8 mouse cellular contexts compared by ENCODE assay signal in the genomic region with DNA sequence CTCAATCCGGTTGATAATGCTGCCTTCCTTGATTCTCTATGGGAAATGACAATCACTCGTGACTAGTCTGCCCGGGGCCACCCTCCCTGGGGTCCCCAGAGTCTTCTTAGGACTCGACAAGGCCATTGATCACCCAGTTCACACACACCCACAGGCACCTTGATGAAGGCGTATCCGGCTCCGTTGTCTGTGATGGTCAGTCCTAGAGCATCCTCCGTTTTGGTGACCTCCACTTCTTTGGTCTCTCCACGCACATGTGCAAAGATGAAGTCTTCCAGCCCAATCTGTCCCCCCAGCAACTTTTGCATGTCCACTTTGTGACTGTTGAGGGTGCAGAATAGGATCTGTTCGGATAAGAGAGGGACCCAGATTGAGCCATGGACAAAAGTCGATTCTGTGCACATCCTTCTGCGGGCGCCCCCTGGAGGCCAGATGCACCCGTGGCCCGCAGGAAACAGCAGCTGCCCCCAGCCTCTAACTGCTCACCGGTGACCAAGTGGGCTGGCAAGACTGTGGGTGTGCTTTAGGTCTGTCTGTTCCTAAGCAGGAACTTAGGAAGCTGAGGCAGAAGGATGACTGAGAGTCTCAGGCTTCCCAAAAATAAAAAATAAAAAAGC. TPM values are rescaled to one million over a fixed set of nuclear protein-coding genes. Genes with fewer than 3 reads are reported as not detected.
DNase-seq lines count a peak whose midpoint lies in the region; ATAC-seq and TF ChIP-seq lines count a peak whose summit lies in the region.

No protein-coding gene starts in this region.

- H3K9ac ChIP-seq in midbrain, embryonic 14.5 days (replicated peaks; ENCODE audit: low read length), result no peak overlapping the region
- H3K9ac ChIP-seq in midbrain, embryonic 13.5 days (replicated peaks), result no peak overlapping the region
- no peak overlapping the region for H3K9ac ChIP-seq in stomach, postnatal 0 days (ENCODE audit: low read length)

- no peak for TF ChIP-seq EP300 in stomach, postnatal 0 days (optimal IDR thresholded peaks at IDR 0.05)

- ATAC-seq in cerebellum, adult (ENCODE audit: insufficient number of reproducible peaks, low FRiP score, low TSS enrichment), result no peak
- no peak for ATAC-seq in midbrain, embryonic 14.5 days (ENCODE audit: low FRiP score, low TSS enrichment)
- ATAC-seq in midbrain, embryonic 13.5 days, result no peak
- peak; percentile 49; the same call in 1 of the 2 replicates for ATAC-seq in granulocyte monocyte progenitor cell, adult 5-6 weeks (replicated peaks; ENCODE audit: poor library complexity, severe bottlenecking)
- no peak for ATAC-seq in stomach, postnatal 0 days (ENCODE audit: low FRiP score, low TSS enrichment)

- peaks cover 46% of the 10 kb centered on the region for H3K27me3 ChIP-seq in midbrain, embryonic 14.5 days (ENCODE audit: control insufficient read depth, insufficient read depth, low read length)
- peaks cover 73% of the 10 kb centered on the region for H3K27me3 ChIP-seq in midbrain, embryonic 13.5 days
- 0 out of 2 replicates have a peak, but pooled peaks cover 3% of the 10 kb centered on the region for H3K27me3 ChIP-seq in stomach, postnatal 0 days (ENCODE audit: control insufficient read depth, insufficient read depth, low read length)

- no peak overlapping the region for H3K27ac ChIP-seq in midbrain, embryonic 14.5 days (replicated peaks; ENCODE audit: low read depth, low read length)
- H3K27ac ChIP-seq in midbrain, embryonic 13.5 days, result no peak overlapping the region
- H3K27ac ChIP-seq in stomach, postnatal 0 days (replicated peaks), result no peak overlapping the region

- H3K36me3 ChIP-seq in midbrain, embryonic 14.5 days (ENCODE audit: control insufficient read depth, insufficient read depth, low read length), result no peaks in the 10 kb centered on the region
- no peaks in the 10 kb centered on the region for H3K36me3 ChIP-seq in midbrain, embryonic 13.5 days
- H3K36me3 ChIP-seq in stomach, postnatal 0 days (ENCODE audit: control insufficient read depth, insufficient read depth, low read length), result no peaks in the 10 kb centered on the region

- TF ChIP-seq POLR2A in lung, adult 2 months (IDR thresholded peaks at IDR 0.05; ENCODE audit: borderline replicate concordance, extremely low read depth, low read depth, low read length), result no peak

- H3K4me3 ChIP-seq in midbrain, embryonic 14.5 days (replicated peaks; ENCODE audit: low read depth, low read length), result no peak overlapping the region
- no peak overlapping the region for H3K4me3 ChIP-seq in midbrain, embryonic 13.5 days (replicated peaks)
- no peak overlapping the region for H3K4me3 ChIP-seq in lung, adult 2 months (replicated peaks; ENCODE audit: extremely low read depth, low read depth, low read length)
- no peak overlapping the region for H3K4me3 ChIP-seq in stomach, postnatal 0 days (ENCODE audit: low read depth, low read length)

- no peak overlapping the region for H3K4me2 ChIP-seq in midbrain, embryonic 14.5 days (ENCODE audit: low read length)
- H3K4me2 ChIP-seq in midbrain, embryonic 13.5 days (replicated peaks), result no peak overlapping the region
- no peak overlapping the region for H3K4me2 ChIP-seq in stomach, postnatal 0 days (replicated peaks; ENCODE audit: low read depth)

- 37% methylated on average over 16 of the region's 16 CpGs for WGBS in midbrain, embryonic 14.5 days
- WGBS in midbrain, embryonic 13.5 days, result 31% methylated on average over 16 of the region's 16 CpGs
- 36% methylated on average over 16 of the region's 16 CpGs for WGBS in lung, adult 2 months
- WGBS in stomach, postnatal 0 days, result 40% methylated on average over 16 of the region's 16 CpGs

- peak; percentile 54 for DNase-seq in cerebellum, adult 11 months
- peak; percentile 78 for DNase-seq in midbrain, embryonic 14.5 days
- peak; percentile 56 for DNase-seq in brain, adult 2 months (ENCODE audit: low read depth, low spot score)
- peak; percentile 77 for DNase-seq in lung, adult 2 months
- peak; percentile 74 for DNase-seq in stomach, postnatal 0 days (ENCODE audit: low spot score)

- no peaks in the 10 kb centered on the region for H3K9me3 ChIP-seq in midbrain, embryonic 14.5 days (ENCODE audit: control insufficient read depth, low read length)
- H3K9me3 ChIP-seq in midbrain, embryonic 13.5 days, result no peaks in the 10 kb centered on the region
- no peaks in the 10 kb centered on the region for H3K9me3 ChIP-seq in stomach, postnatal 0 days (ENCODE audit: control insufficient read depth, low read length)

- 0 out of 2 replicates have a peak, but pooled peaks cover 3% of the 10 kb centered on the region for H3K4me1 ChIP-seq in midbrain, embryonic 14.5 days (ENCODE audit: control insufficient read depth, insufficient read depth, low read length)
- H3K4me1 ChIP-seq in midbrain, embryonic 13.5 days (replicated peaks), result peaks cover 10% of the 10 kb centered on the region
- no peaks in the 10 kb centered on the region for H3K4me1 ChIP-seq in lung, adult 2 months (ENCODE audit: control insufficient read depth, insufficient read depth, low read length)
- H3K4me1 ChIP-seq in stomach, postnatal 0 days (replicated peaks; ENCODE audit: control insufficient read depth, insufficient read depth), result peaks cover under 1% of the 10 kb centered on the region

- peak; percentile 58 for TF ChIP-seq CTCF in lung, adult 2 months (IDR thresholded peaks at IDR 0.05; ENCODE audit: insufficient read depth, low read length)
- TF ChIP-seq CTCF in stomach, postnatal 0 days (IDR thresholded peaks at IDR 0.05; ENCODE audit: low read depth), result peak; percentile 84

RNA-seq across cellular contexts. Expression of a gene that starts 1.6 kb away (rescaled TPM):
- not detected in 2 replicates for polyA plus RNA-seq in midbrain, embryonic 14.5 days (2014; fragmentation: Nextera tagmentation; extraction: Ambion mirVana)
- not detected in 2 replicates for polyA plus RNA-seq in midbrain, embryonic 13.5 days (2015; fragmentation: Nextera tagmentation; extraction: Ambion mirVana)
- not detected in 2 replicates for total RNA-seq in granulocyte monocyte progenitor cell, adult 5-6 weeks (2014; fragmentation: Nextera tagmentation)
- not detected in 2 replicates for total RNA-seq in granulocyte monocyte progenitor cell, adult 5-6 weeks (2017)
- polyA plus RNA-seq in lung, adult 2 months (2012; rRNA removed), result 10.3 and 11.2 TPM in 2 replicates
- 0.06 and 0.10 TPM in 2 replicates for polyA plus RNA-seq in stomach, postnatal 0 days (2015; fragmentation: Nextera tagmentation; extraction: Ambion mirVana)

RNA-seq across cellular contexts. Expression of a gene that starts 8.8 kb away (rescaled TPM):
- polyA plus RNA-seq in midbrain, embryonic 14.5 days (2014; fragmentation: Nextera tagmentation; extraction: Ambion mirVana), result 30.6 and 36.5 TPM in 2 replicates
- polyA plus RNA-seq in midbrain, embryonic 13.5 days (2015; fragmentation: Nextera tagmentation; extraction: Ambion mirVana), result 46.5 and 49.8 TPM in 2 replicates
- 19.1 and 43.4 TPM in 2 replicates for total RNA-seq in granulocyte monocyte progenitor cell, adult 5-6 weeks (2014; fragmentation: Nextera tagmentation)
- 29.8 and 35.5 TPM in 2 replicates for total RNA-seq in granulocyte monocyte progenitor cell, adult 5-6 weeks (2017)
- polyA plus RNA-seq in lung, adult 2 months (2012; rRNA removed), result 106 and 134 TPM in 2 replicates
- polyA plus RNA-seq in stomach, postnatal 0 days (2015; fragmentation: Nextera tagmentation; extraction: Ambion mirVana), result 72.2 and 77.9 TPM in 2 replicates

RNA-seq across cellular contexts. Expression of a gene that starts 12.9 kb away (rescaled TPM):
- 2.9 and 3.7 TPM in 2 replicates for polyA plus RNA-seq in midbrain, embryonic 14.5 days (2014; fragmentation: Nextera tagmentation; extraction: Ambion mirVana)
- polyA plus RNA-seq in midbrain, embryonic 13.5 days (2015; fragmentation: Nextera tagmentation; extraction: Ambion mirVana), result 4.7 and 4.9 TPM in 2 replicates
- not detected in 2 replicates for total RNA-seq in granulocyte monocyte progenitor cell, adult 5-6 weeks (2014; fragmentation: Nextera tagmentation)
- 0.09 TPM in 1 of 2 replicates, not detected in the other for total RNA-seq in granulocyte monocyte progenitor cell, adult 5-6 weeks (2017)
- polyA plus RNA-seq in lung, adult 2 months (2012; rRNA removed), result 39.9 and 44.0 TPM in 2 replicates
- polyA plus RNA-seq in stomach, postnatal 0 days (2015; fragmentation: Nextera tagmentation; extraction: Ambion mirVana), result 19.7 and 20.2 TPM in 2 replicates

RNA-seq across cellular contexts. Expression of a gene that starts 15.8 kb away (rescaled TPM):
- 5.9 and 9.2 TPM in 2 replicates for polyA plus RNA-seq in midbrain, embryonic 14.5 days (2014; fragmentation: Nextera tagmentation; extraction: Ambion mirVana)
- 8.8 and 10.1 TPM in 2 replicates for polyA plus RNA-seq in midbrain, embryonic 13.5 days (2015; fragmentation: Nextera tagmentation; extraction: Ambion mirVana)
- total RNA-seq in granulocyte monocyte progenitor cell, adult 5-6 weeks (2014; fragmentation: Nextera tagmentation), result 12.0 and 17.5 TPM in 2 replicates
- total RNA-seq in granulocyte monocyte progenitor cell, adult 5-6 weeks (2017), result 10.8 and 11.5 TPM in 2 replicates
- polyA plus RNA-seq in lung, adult 2 months (2012; rRNA removed), result 33.3 and 39.9 TPM in 2 replicates
- 7.4 and 7.9 TPM in 2 replicates for polyA plus RNA-seq in stomach, postnatal 0 days (2015; fragmentation: Nextera tagmentation; extraction: Ambion mirVana)

RNA-seq across cellular contexts. Expression of a gene that starts 20.5 kb away (rescaled TPM):
- polyA plus RNA-seq in midbrain, embryonic 14.5 days (2014; fragmentation: Nextera tagmentation; extraction: Ambion mirVana), result 22.6 and 22.8 TPM in 2 replicates
- 35.5 and 35.8 TPM in 2 replicates for polyA plus RNA-seq in midbrain, embryonic 13.5 days (2015; fragmentation: Nextera tagmentation; extraction: Ambion mirVana)
- 16.2 and 16.3 TPM in 2 replicates for total RNA-seq in granulocyte monocyte progenitor cell, adult 5-6 weeks (2014; fragmentation: Nextera tagmentation)
- 19.4 and 26.5 TPM in 2 replicates for total RNA-seq in granulocyte monocyte progenitor cell, adult 5-6 weeks (2017)
- polyA plus RNA-seq in lung, adult 2 months (2012; rRNA removed), result 30.5 and 36.7 TPM in 2 replicates
- 16.2 and 16.6 TPM in 2 replicates for polyA plus RNA-seq in stomach, postnatal 0 days (2015; fragmentation: Nextera tagmentation; extraction: Ambion mirVana)

Comparison
In these comparisons a context has a peak if more than half of its experiments do, and no peak if none do; other contexts are left out.
1. RNA of a gene that starts 1.6 kb away (polyA plus RNA-seq): 10.3 to 11.2 TPM in lung, adult 2 months; 0.06 to 0.10 TPM in stomach, postnatal 0 days, not detected in midbrain, embryonic 13.5 days and not detected in midbrain, embryonic 14.5 days; every median in the first group is over 10 times any median in the second.
2. Peak in every context shown above with its lines, with median percentiles within 50 percentile points of each other: DNase-seq.